Mouse (Mus musculus) ovary, postnatal 36 days (tissue): ENCODE data around the gene Tsga10ip.
"Not testable (repeated sequence)": the region's sequence is repeated elsewhere in the genome, so short reads cannot be mapped to it uniquely, and the experiment has no call there.

Experiments
- DNase-seq: peaks from one replicate; pipeline ENCODE4 v3.0.0; 2022; ENCODE audit warnings: low spot score, mixed read lengths

The Tsga10ip gene

DNA sequence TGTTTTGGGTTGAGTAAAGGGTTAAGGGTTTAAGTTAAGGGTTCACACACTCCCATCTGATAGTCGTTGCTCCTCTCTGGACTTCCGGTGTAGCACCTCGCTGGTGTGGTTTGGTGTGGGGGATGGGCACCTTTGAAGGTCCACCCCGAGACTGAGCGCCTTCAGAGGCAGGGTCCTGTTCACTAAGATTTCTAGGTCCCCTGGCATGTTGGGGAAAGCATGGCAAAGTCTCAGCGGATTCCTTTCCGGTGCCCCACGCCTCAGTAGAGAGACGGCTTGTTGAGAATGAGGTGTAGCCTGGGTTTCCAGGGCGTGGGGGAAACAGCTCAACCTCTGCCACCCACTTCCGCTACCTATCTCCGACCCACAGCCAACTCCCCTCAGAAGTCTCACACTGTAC, 12.7 kb downstream of the Tsga10ip start:
- DNase-seq: no peak

GRCm38 (mm10) chr19:5388588-5389242, 13.6 kb downstream of the Tsga10ip start, which contains the start of gene Sart1:
TSS of gene Sart1 (minus strand) at chr19:5388703.
- DNase-seq: peak; percentile 94

- DNase-seq: no peak
Measured at GRCm38 (mm10) chr19:5388011-5388441, 14.3 kb downstream of the Tsga10ip start.

DNA sequence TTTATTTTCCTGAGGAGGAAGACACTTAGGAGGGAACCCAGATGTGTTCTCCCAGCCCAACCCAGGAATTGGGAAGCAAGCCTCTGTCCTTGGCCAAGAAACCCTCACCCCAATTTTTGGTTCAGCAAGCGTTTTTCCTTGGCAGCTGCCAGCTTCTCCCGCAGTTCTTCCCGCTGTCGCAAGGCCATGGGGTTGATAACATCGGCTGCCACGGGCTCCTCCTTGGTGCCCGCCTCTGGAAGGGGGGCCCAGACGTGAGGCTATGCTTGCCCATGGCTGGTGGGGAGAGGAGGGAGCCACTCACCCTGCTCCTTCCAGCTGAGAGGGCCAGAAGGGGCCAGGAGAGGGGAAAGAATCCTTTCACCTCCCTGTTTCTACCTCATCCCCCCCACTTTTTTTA, 17.6 kb downstream of the Tsga10ip start:
- DNase-seq: peak; percentile 51

DNA sequence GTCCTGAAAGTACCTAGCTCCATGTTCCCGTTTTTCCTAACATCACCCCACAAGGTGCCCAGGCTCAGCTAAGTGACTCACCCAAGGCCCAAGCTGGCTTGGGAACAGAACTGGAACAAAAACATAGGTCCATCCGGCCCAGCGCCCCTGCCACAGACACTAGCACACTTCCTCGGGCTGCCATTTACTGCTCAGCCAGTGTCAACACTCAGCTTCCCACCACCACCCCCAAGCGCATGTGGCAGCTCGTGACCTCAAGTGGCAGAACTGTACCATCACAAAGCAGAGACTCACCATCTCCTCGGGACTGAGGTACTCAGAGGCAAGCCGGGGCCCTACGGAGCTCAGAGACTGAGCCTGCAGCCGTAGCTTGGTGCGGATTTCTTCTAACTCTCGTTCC, 19.0 kb downstream of the Tsga10ip start:
- DNase-seq: no peak

DNA sequence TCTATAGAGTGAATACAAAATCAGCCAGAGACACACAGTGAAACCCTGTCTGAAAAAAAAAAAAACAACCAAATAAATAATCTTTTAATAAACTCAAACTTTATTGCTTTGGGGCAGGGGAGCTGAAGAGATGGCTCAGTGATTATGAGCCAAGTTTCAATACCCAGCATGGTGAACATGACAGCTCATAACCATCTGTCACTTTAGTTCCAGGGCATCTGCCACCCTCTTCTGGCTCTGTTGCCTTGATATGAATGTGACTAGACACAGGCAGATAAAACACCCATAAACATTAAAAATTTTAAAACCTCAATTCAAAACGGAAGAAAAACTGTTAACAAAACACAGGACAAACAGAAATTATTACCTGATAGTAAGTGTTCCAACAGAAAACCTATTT, 24.9 kb downstream of the Tsga10ip start:
- DNase-seq: no peak

DNA sequence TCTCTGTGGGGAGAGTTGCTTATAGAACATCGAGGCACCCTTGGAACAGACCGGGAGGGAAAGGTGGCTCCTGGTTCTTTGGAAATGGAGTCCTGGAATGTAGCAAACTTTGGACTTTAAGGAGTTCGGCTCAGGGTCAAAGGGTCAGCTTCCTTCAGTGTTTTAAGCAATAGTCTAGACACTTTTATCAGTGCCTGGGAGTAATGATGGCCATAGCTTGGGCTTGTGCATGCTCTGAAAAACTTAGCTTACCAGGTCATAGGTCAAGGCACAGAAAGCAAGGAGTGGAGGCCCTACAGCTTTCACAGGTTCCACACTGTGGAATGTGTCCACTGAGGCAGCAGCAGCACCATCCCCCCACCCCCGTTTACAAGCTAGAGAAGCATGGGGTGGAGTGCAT, 27.6 kb downstream of the Tsga10ip start:
- no peak for DNase-seq

DNA sequence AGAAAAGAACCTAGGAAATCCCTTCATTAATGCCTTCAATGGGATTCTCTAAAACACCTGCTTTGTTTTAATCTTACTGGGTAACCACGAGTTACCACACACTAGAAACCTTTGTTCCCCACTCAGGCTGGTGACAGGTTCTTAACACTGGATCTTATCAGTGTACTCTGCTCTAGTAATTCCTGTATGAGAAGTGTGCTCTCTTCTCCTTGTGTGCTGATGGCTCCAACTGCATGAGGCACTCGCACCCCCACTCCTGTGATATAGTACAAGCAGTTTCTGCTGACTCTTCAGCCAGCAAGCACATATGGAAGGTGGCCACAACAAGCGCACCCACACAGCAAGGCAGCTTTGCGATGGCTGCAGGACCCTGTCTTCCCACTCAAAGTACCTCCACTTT, 28.1 kb downstream of the Tsga10ip start:
- no peak for DNase-seq

DNA sequence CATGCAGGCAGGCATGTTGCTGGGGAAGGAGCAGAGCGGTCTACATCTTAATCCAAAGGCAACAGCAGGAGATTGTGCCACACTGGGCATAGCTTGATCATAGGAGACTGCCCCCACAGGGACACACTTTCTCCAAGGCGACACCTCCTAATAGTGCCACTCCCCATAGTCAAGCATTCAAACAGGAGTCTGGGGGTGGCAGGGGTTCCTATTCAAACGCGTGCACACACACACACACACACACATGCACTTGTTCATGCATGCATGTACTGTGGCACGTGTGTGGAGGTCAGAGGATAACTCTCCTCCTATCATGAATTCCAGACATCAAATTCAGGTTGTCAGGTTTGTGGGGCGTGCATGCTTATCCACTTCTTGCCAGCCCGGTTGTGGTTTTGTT, 29.6 kb downstream of the Tsga10ip start:
- no peak for DNase-seq

DNA sequence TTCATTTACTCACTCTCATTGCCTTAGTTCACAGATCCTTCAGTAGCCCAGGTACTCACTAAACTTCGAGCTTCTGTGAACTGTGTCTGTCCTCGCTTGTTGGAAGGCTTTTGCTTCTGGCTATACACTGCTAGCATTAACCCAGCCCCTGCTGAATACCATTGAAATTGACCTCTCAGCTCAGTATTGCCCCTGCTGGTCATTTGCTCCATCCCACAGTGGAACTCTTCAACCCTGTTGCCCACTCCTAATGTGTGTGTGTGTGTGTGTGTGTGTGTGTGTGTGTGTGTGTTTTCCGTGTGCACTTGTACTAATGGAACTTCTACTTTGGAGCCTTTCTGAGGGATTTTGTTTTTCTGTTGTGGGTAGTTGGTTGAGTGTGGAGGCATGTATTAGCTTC, 31.4 kb downstream of the Tsga10ip start:
- no peak for DNase-seq

GRCm38 (mm10) chr19:5367455-5367854, 34.9 kb downstream of the Tsga10ip start:
- DNase-seq: no peak

DNA sequence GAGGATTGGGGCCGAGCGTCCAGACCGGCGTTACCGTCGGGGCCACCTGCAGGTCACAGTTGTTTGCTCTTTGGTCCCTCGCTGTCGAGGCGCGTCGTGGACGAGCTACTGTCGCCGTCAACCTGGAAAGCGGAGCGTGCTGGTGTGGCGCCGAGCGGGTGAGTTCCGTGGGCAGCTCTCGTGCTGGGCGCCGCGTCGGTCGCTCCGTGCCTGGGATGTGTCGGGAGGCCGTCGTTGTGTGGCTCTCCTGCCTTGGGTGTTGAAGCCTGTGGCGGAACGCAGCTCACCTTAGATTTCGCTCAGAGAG, 35.3 kb downstream of the Tsga10ip start, which contains the start of gene Banf1:
TSS of gene Banf1 (minus strand) at position 116 of the 307 bp plus-strand sequence.
- no peak for DNase-seq

- DNase-seq: peak; percentile 92
Measured at GRCm38 (mm10) chr19:5366175-5367052, 35.9 kb downstream of the Tsga10ip start, which contains the start of gene Eif1ad. TSS of gene Eif1ad (plus strand) at chr19:5366741.

DNA sequence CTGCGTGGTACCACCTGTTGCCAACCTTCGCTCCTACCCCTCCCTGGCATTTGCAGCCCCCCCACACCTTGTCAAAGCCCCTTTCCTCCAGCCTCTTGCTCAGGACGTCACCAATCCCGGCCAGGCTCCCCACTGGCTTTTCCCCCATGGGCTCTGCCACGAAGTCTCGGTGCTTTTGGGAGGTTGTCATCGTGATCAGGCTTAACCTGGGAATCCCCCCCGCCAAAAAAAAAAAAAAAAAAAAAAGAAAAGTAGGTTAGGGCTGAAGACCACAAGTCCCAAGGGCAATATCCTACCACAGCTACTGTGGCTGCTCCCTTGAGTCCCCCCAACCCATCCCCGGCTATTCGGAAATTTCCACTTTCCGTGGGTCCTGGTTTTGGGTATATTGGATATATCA, 36.6 kb downstream of the Tsga10ip start:
- DNase-seq: no peak

DNA sequence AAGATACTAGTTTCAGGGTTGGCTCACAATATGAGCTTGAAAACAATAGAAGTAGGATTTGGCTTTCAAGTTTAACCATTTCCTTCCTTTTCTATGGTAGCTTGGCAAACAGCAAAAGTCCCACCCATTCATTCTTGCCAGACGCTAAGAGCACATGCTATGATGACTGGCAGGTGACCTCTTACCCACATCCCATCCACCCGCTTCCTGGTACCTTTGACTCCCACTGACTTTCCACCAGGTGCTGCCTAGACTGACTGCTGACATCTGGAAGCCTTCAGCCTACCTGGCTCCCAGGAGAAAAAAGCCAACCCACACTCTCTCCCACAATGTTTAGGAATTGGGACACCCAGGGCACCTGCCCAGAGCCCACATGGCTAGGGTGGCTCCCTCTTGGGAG, 38.2 kb downstream of the Tsga10ip start:
- DNase-seq: no peak

- DNase-seq: no peak
Measured at GRCm38 (mm10) chr19:5362186-5362585, 40.1 kb downstream of the Tsga10ip start.

GRCm38 (mm10) chr19:5356080-5356479, 46.2 kb downstream of the Tsga10ip start:
- no peak for DNase-seq

DNA sequence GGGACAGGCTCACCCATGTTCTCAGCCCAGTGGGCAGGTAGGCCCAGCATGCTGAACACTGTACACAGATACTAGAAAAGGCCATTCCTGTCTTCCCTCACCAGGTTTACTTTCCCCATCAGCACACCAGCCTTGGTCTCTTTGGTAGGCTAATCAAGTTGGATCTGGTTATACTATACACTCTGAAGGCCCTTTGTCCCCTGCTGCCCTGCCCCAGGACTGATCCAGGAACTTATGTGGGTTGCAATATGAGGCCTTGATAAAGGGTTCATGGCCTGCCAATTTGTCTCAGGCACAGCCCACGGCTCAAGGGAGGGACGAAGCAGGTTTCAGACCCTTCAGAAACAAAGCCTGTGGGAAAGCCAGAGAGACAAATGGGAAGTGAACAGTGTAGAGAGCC, 48.7 kb downstream of the Tsga10ip start:
- DNase-seq: no peak

GRCm38 (mm10) chr19:5349502-5349873, 52.8 kb downstream of the Tsga10ip start, which contains the start of gene Cst6:
TSS of gene Cst6 (minus strand) at chr19:5349574.
- DNase-seq: not testable (repeated sequence)

DNA sequence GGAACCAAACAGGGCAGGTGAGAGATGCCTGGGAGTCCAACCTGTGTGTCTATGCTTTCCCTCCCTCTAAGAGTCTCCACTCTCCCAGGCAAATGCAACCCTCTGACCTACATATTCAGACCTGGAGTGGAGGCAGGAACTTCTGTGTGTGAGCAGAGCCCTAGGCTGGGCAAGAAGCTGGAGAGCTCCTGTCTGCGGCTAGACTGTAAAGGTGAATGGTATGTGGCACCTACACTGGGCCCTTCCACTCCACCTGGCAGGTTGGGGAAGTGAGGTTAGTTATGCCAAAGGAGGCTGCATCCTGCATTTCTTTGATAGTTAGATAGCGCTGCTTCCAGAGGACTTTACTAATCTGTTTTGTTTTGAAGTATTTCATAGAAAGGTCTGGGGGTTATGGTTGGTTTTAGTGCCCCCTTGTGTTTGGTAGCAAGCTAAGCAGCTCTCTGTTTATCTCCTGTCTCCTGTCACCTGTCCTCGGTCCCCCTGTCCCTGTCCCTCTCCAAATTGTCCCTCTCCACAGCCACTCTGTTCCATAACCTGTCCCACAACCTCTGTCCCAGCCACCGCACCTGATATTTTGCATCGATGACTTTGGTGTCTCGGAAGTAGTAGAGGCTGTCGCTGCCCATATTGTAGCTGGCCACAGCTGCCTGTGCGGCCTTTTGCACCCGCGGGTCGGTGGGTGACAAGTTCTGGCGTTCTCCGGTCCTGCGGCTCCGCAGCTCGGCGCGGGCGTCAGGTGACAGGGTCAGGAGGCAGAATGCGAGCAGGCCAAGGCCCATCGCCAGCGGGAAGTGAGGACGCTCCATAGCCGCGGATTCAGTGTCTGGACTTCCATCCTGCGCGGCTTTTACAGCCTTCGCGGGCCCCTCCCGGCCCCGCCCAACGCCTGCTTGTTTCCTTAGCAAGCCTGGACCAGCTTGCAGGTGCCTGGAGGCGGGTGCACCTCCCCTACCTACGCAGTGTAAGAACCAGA, 53.5 kb downstream of the Tsga10ip start:
- peak; percentile 24 for DNase-seq

DNA sequence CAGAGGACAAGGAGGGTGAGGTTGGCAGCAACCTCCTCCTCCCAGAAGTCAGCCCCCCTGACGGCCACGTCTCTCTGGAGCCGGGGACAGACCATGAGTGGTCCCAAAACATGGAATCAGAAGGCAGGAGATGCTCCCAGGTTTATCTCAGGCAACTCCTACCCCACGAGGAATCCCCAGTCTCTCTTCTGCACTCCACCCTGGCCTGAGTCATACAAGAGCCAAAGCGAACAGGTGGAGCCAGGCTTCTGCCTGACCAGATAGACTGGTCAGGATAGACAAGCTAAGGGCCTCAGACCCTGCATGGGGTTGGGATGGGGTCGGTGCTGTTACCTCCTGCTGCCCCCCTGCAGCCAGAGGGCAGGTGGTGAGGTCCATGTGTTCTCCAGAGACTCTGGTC, 54.3 kb downstream of the Tsga10ip start:
- no peak for DNase-seq
